Mouse (Mus musculus) induced T-regulatory cell, adult 2 months (primary cell): ENCODE data around the gene Btnl1.

Source experiments
- DNase-seq: peaks from one replicate; pipeline ENCODE4 v3.0.0-alpha.2; 2012; ENCODE audit warnings: low read depth

Gene Btnl1

GRCm38 (mm10) chr17:34376847-34377246 is at the start of gene Btnl1:
TSS of gene Btnl1 (plus strand) at chr17:34377132.
- DNase-seq, result no peak

GRCm38 (mm10) chr17:34329807-34330206 is 47.1 kb upstream of the Btnl1 start:
- peak; percentile 64 for DNase-seq

- no peak for DNase-seq
Observed at GRCm38 (mm10) chr17:34331200-34331599, 45.7 kb upstream of the Btnl1 start.

GRCm38 (mm10) chr17:34340619-34341402 is 36.1 kb upstream of the Btnl1 start:
- DNase-seq, result no peak

- no peak for DNase-seq
Observed at GRCm38 (mm10) chr17:34344882-34345281, 32.0 kb upstream of the Btnl1 start.

GRCm38 (mm10) chr17:34345486-34345885 is 31.4 kb upstream of the Btnl1 start:
- no peak for DNase-seq

GRCm38 (mm10) chr17:34346041-34346440 is 30.9 kb upstream of the Btnl1 start:
- no peak for DNase-seq

GRCm38 (mm10) chr17:34347606-34348308 is 29.2 kb upstream of the Btnl1 start:
- DNase-seq, result peak; percentile 91

GRCm38 (mm10) chr17:34349429-34349828 is 27.5 kb upstream of the Btnl1 start:
- DNase-seq, result peak; percentile 94

- DNase-seq, result no peak
Observed at GRCm38 (mm10) chr17:34354539-34354938, 22.4 kb upstream of the Btnl1 start, which contains the start of gene Btnl2. TSS of gene Btnl2 (plus strand) at chr17:34354822.

GRCm38 (mm10) chr17:34354940-34355339 is 22.0 kb upstream of the Btnl1 start:
- peak; percentile 70 for DNase-seq

- no peak for DNase-seq
Observed at GRCm38 (mm10) chr17:34362954-34363546, 13.9 kb upstream of the Btnl1 start.

- no peak for DNase-seq
Observed at GRCm38 (mm10) chr17:34363676-34364310, 13.1 kb upstream of the Btnl1 start.

GRCm38 (mm10) chr17:34365031-34365430 is 11.9 kb upstream of the Btnl1 start:
- no peak for DNase-seq

- no peak for DNase-seq
Observed at GRCm38 (mm10) chr17:34370563-34370962, 6.4 kb upstream of the Btnl1 start.

- DNase-seq, result no peak
Observed at GRCm38 (mm10) chr17:34373055-34373709, 3.8 kb upstream of the Btnl1 start.

- no peak for DNase-seq
Observed at GRCm38 (mm10) chr17:34377450-34378209, 698 bp downstream of the Btnl1 start.

- no peak for DNase-seq
Observed at GRCm38 (mm10) chr17:34378716-34379115, 1.8 kb downstream of the Btnl1 start.

- DNase-seq, result no peak
Observed at GRCm38 (mm10) chr17:34379451-34379850, 2.5 kb downstream of the Btnl1 start.

- DNase-seq, result no peak
Observed at GRCm38 (mm10) chr17:34381876-34382275, 4.9 kb downstream of the Btnl1 start.

GRCm38 (mm10) chr17:34383212-34383611 is 6.3 kb downstream of the Btnl1 start:
- DNase-seq, result peak; percentile 64
